Comparison of ENCODE assay signal across 23 mouse cellular contexts in the genomic region with DNA sequence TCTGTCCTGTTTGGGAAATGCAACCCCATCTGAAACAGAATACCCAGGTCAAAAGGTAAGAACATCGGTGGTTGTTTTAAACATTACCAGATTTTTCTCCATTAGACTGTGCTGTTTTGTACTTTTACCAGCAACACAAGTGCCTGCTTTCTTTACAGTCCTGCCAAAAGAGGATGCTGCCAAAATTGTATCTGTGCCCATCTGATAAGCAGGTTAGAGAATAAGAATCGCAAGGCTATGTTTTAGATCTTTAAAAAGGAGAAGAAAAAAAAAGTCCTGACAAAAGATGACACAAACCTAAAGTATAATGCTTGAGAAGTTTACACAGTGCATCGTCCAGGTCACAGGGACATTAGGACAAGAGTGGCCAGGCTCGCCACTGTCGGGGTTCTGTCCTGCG. TPM values are rescaled to one million over a fixed set of nuclear protein-coding genes. Genes with fewer than 3 reads are reported as not detected.
DNase-seq lines count a peak whose midpoint lies in the region; ATAC-seq lines count a peak whose summit lies in the region.
"Had no signal": no experiment of that assay in that cellular context is flagged by ENCODE, and none has a peak within 500 bp of the region (broad histone marks: within the 10 kb centered on the region; RNA-seq: fewer than 3 reads in every experiment).

No protein-coding gene starts in this region.

- peak; percentile 34 for DNase-seq in adrenal gland, adult 2 months
- no peak for DNase-seq in adrenal gland, adult 18-20 months (ENCODE audit: low spot score in 2 of 2)
- DNase-seq in ovary, postnatal 14 days (ENCODE audit: low spot score): peak; percentile 21
- DNase-seq in ovary, adult 18-20 months (ENCODE audit: low spot score): no peak
- DNase-seq in brain, adult 2 months (ENCODE audit: low read depth, low spot score): peak; percentile 48
- DNase-seq: cerebellum, adult 8-10 months; cerebellum, postnatal 36 days; heart, adult 11 months; kidney, adult 2 months; kidney, postnatal 36 days; liver, embryonic 13.5 days; lung, adult 18-20 months; right cerebral cortex, adult 18-20 months; spleen, adult 18-20 months; thymus, postnatal 25 days had no signal

- ATAC-seq in activated CD4-positive, CD25-positive, alpha-beta regulatory T cell, adult 4 months: no peak
- ATAC-seq in granulocyte monocyte progenitor cell, adult 5-6 weeks (replicated peaks; ENCODE audit: poor library complexity, severe bottlenecking): no peak
- ATAC-seq: forebrain, embryonic 16.5 days; hindbrain, postnatal 0 days; intestine, embryonic 15.5 days; lung, postnatal 0 days; midbrain, embryonic 15.5 days had no signal

RNA-seq across cellular contexts. Expression of gene Epdr1, which starts 20.5 kb away (rescaled TPM):
- 10 to 100 TPM; 21.5 to 30.5 TPM for total RNA-seq in adrenal gland, adult 2 months (2021)
- polyA plus RNA-seq in adrenal gland, adult 2 months (2012; rRNA removed): 48.3 and 51.6 TPM in 2 replicates
- total RNA-seq in adrenal gland, adult 18-20 months (2021): 10 to 100 TPM; 14.9 to 21.3 TPM
- under 1 TPM in 1 of 2 experiments, not detected in 1; 0.54 TPM for polyA plus RNA-seq in activated CD4-positive, CD25-positive, alpha-beta regulatory T cell, adult 4 months (2017; shearing (Covaris generic))
- total RNA-seq in granulocyte monocyte progenitor cell, adult 5-6 weeks (2014; fragmentation: Nextera tagmentation): 1.0 and 1.5 TPM in 2 replicates
- 0.36 and 2.5 TPM in 2 replicates for total RNA-seq in granulocyte monocyte progenitor cell, adult 5-6 weeks (2017)

RNA-seq across cellular contexts. Expression of gene Sfrp4, which starts 23.7 kb away (rescaled TPM):
- total RNA-seq in adrenal gland, adult 2 months (2021): 1 to 10 TPM; 4.5 to 5.0 TPM
- polyA plus RNA-seq in adrenal gland, adult 2 months (2012; rRNA removed): 3.9 and 4.7 TPM in 2 replicates
- 1 to 10 TPM; 3.0 to 5.0 TPM for total RNA-seq in adrenal gland, adult 18-20 months (2021)
- not detected for polyA plus RNA-seq in activated CD4-positive, CD25-positive, alpha-beta regulatory T cell, adult 4 months (2017; shearing (Covaris generic))
- not detected in 2 replicates for total RNA-seq in granulocyte monocyte progenitor cell, adult 5-6 weeks (2014; fragmentation: Nextera tagmentation)
- total RNA-seq in granulocyte monocyte progenitor cell, adult 5-6 weeks (2017): not detected in 2 replicates
- polyA plus RNA-seq: erythroblast, embryonic 14.5 days had no signal

Comparison
In these comparisons a context has a peak if more than half of its experiments do, and no peak if none do; other contexts are left out.
1. DNase-seq: peak in adrenal gland, adult 2 months (single experiment), ovary, postnatal 14 days (single experiment) and brain, adult 2 months (single experiment); none in adrenal gland, adult 18-20 months (0 of 2) and ovary, adult 18-20 months (single experiment).
2. RNA of gene Epdr1, which starts 20.5 kb away (total RNA-seq): 21.5 to 30.5 TPM in adrenal gland, adult 2 months and 14.9 to 21.3 TPM in adrenal gland, adult 18-20 months; 0.36 to 2.5 TPM in granulocyte monocyte progenitor cell, adult 5-6 weeks; every median in the first group is over 4 times any median in the second.